ENCODE assay signal across 8 mouse cellular contexts in the genomic region with DNA sequence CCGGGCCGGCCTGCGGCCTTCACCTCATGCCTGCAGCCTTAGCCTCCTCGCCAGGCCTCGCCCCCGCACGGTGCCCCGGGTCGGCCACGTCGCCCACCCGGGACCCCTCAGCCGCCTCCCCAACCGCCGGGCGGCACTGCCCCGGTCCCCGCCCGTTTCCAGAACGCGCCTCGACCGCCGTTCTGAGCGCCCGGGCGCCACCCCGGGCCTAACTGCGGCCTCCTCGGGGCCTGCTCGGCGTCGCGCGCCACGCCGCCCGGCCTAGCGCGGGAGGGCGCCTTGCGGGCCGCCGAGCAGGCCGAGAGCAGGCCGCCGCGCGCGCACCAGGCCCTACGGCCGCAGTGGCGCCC. TPM values are rescaled to one million over a fixed set of nuclear protein-coding genes. Genes with fewer than 3 reads are reported as not detected.
A peak's percentile ranks its signal among the peaks of the same experiment; 100 is the strongest.
DNase-seq lines count a peak whose midpoint lies in the region; ATAC-seq lines count a peak whose summit lies in the region.

No protein-coding gene starts in this region.

- no peak; the same call in 1 of the 2 replicates for ATAC-seq in heart, embryonic 11.5 days (replicated peaks; ENCODE audit: insufficient number of reproducible peaks, low FRiP score, low TSS enrichment)
- no peak; the same call in 1 of the 2 replicates for ATAC-seq in limb, embryonic 12.5 days (ENCODE audit: insufficient number of reproducible peaks, insufficient read depth, low FRiP score, low TSS enrichment, low read depth)
- ATAC-seq in stomach, embryonic 16.5 days (ENCODE audit: insufficient read depth, low FRiP score), result peak; percentile 59; the same call in 1 of the 2 replicates

- peaks cover 34% of the 10 kb centered on the region for H3K27me3 ChIP-seq in heart, embryonic 11.5 days (ENCODE audit: control insufficient read depth, insufficient read depth, low read length)
- H3K27me3 ChIP-seq in limb, embryonic 12.5 days, result peaks cover 62% of the 10 kb centered on the region
- peaks cover 9% of the 10 kb centered on the region; the same call in 1 of the 2 replicates for H3K27me3 ChIP-seq in stomach, embryonic 16.5 days (ENCODE audit: control insufficient read depth, insufficient read depth, low read length)

- peak overlapping the region; percentile 67 for H3K4me2 ChIP-seq in heart, embryonic 11.5 days
- peak overlapping the region; percentile 73 for H3K4me2 ChIP-seq in limb, embryonic 12.5 days
- no peak overlapping the region; the same call in 1 of the 2 replicates for H3K4me2 ChIP-seq in stomach, embryonic 16.5 days (ENCODE audit: low read depth, low read length)

- H3K4me3 ChIP-seq in heart, embryonic 11.5 days (ENCODE audit: low read depth, low read length), result peak overlapping the region; percentile 65
- peak overlapping the region; percentile 58 for H3K4me3 ChIP-seq in limb, embryonic 12.5 days (replicated peaks)
- H3K4me3 ChIP-seq in stomach, embryonic 16.5 days (replicated peaks; ENCODE audit: low read length), result peak overlapping the region; percentile 61

- peaks cover 4% of the 10 kb centered on the region; the same call in 1 of the 2 replicates for H3K4me1 ChIP-seq in heart, embryonic 11.5 days (ENCODE audit: control insufficient read depth, insufficient read depth, low read length)
- H3K4me1 ChIP-seq in limb, embryonic 12.5 days (replicated peaks), result no peaks in the 10 kb centered on the region
- H3K4me1 ChIP-seq in stomach, embryonic 16.5 days (ENCODE audit: control insufficient read depth, insufficient read depth, low read length), result no peaks in the 10 kb centered on the region

- intact Hi-C loops in heart, postnatal 36 days (cut with DNase I), result loop anchor here (2.0 to 5.0 kb wide), 3 partner anchors 54 to 115 kb away; no protein-coding TSS in a partner anchor
- intact Hi-C loops in left cerebral cortex, postnatal 14 days (cut with DNase I), result loop anchor here (5.0 kb wide), 1 partner anchor 55 kb away; no protein-coding TSS in a partner anchor

- 21% methylated on average over 36 of the region's 53 CpGs for WGBS in heart, embryonic 11.5 days (ENCODE audit: insufficient replicate concordance)
- 18% methylated on average over 52 of the region's 53 CpGs for WGBS in limb, embryonic 12.5 days
- 11% methylated on average over 45 of the region's 53 CpGs for WGBS in stomach, embryonic 16.5 days

- no peak for DNase-seq in heart, postnatal 36 days
- peak; percentile 58 for DNase-seq in urinary bladder, adult 2 months (ENCODE audit: low spot score)
- DNase-seq in urinary bladder, postnatal 10 days (ENCODE audit: low spot score), result no peak
- no peak for DNase-seq in left cerebral cortex, postnatal 14 days (ENCODE audit: low spot score in 2 of 2)
- no peak for DNase-seq in embryo, embryonic 9.5 days (ENCODE audit: extremely low spot score)

- H3K36me3 ChIP-seq in heart, embryonic 11.5 days (ENCODE audit: control insufficient read depth, insufficient read depth, low read length), result no peaks in the 10 kb centered on the region
- no peaks in the 10 kb centered on the region for H3K36me3 ChIP-seq in limb, embryonic 12.5 days
- H3K36me3 ChIP-seq in stomach, embryonic 16.5 days (ENCODE audit: control insufficient read depth, insufficient read depth, low read length), result no peaks in the 10 kb centered on the region

- H3K9me3 ChIP-seq in heart, embryonic 11.5 days (replicated peaks; ENCODE audit: control insufficient read depth, low read length), result no peaks in the 10 kb centered on the region
- H3K9me3 ChIP-seq in limb, embryonic 12.5 days, result no peaks in the 10 kb centered on the region
- H3K9me3 ChIP-seq in stomach, embryonic 16.5 days (replicated peaks; ENCODE audit: control insufficient read depth, low read length), result no peaks in the 10 kb centered on the region; the same call in 1 of the 2 replicates

- H3K9ac ChIP-seq in heart, embryonic 11.5 days (ENCODE audit: low read depth, low read length), result peak overlapping the region; percentile 95
- H3K9ac ChIP-seq in limb, embryonic 12.5 days (replicated peaks), result peak overlapping the region; percentile 96
- H3K9ac ChIP-seq in stomach, embryonic 16.5 days (ENCODE audit: low read length), result peak overlapping the region; percentile 93

- peak overlapping the region; percentile 99 for H3K27ac ChIP-seq in heart, embryonic 11.5 days (ENCODE audit: low read depth, low read length)
- peak overlapping the region; percentile 100 for H3K27ac ChIP-seq in limb, embryonic 12.5 days
- H3K27ac ChIP-seq in stomach, embryonic 16.5 days (ENCODE audit: low read length), result peak overlapping the region; percentile 98

RNA-seq across cellular contexts. Expression of a gene that starts 0.8 kb away (rescaled TPM):
- 19.4 and 20.5 TPM in 2 replicates for polyA plus RNA-seq in heart, embryonic 11.5 days (2014; fragmentation: Nextera tagmentation; extraction: Ambion mirVana)
- 10 to 100 TPM; 24.9 to 29.0 TPM for total RNA-seq in heart, postnatal 36 days (2021)
- polyA plus RNA-seq in urinary bladder, adult 2 months (2012; rRNA removed), result 11.2 and 11.3 TPM in 2 replicates
- polyA plus RNA-seq in limb, embryonic 12.5 days (2016; fragmentation: Nextera tagmentation; extraction: Ambion mirVana), result 33.0 and 34.0 TPM in 2 replicates
- polyA plus RNA-seq in stomach, embryonic 16.5 days (2015; fragmentation: Nextera tagmentation; extraction: Ambion mirVana), result 26.9 and 27.1 TPM in 2 replicates
- total RNA-seq in left cerebral cortex, postnatal 14 days (2021), result 10 to 100 TPM; 28.2 to 28.7 TPM
